17 mouse cellular contexts compared by ENCODE assay signal in the genomic region with DNA sequence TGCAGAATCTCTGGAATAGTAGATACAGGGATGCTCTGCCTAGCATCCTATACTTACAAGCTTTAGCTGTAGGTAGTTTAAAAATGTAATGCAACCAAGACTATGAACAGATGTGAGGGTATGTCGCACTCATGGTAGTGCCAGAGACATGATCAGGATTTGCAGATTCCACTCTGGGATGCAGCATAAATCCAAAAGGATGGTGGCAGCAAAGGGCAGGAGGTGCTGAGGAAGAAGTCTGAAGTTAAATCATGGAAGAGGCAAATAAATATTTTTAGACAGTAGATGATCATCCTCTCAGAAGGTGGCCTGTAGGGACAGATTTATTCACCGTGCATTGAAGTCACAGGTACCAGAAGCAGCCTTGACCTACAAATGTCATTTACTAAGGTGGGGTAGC.
"Had no signal": no experiment of that assay in that cellular context is flagged by ENCODE, and none has a peak within 500 bp of the region (broad histone marks: within the 10 kb centered on the region; RNA-seq: fewer than 3 reads in every experiment).

No protein-coding gene starts in this region.

- DNase-seq: kidney, adult 8-10 months; kidney, postnatal 4 days; lung, adult 2 months; lung, postnatal 10 days; lung, postnatal 4 days; right cerebral cortex, postnatal 4 days; spleen, adult 18-20 months; thymus, adult 2 months; thymus, postnatal 25 days had no signal

- H3K4me2 ChIP-seq: liver, embryonic 11.5 days; liver, embryonic 15.5 days; neural tube, embryonic 15.5 days had no signal

- H3K9me3 ChIP-seq: limb, embryonic 10.5 days; liver, embryonic 15.5 days; midbrain, embryonic 10.5 days; neural tube, embryonic 15.5 days had no signal

- H3K4me1 ChIP-seq: liver, embryonic 15.5 days; neural tube, embryonic 15.5 days had no signal

- H3K36me3 ChIP-seq: limb, embryonic 10.5 days; liver, embryonic 15.5 days; midbrain, embryonic 10.5 days; neural tube, embryonic 15.5 days had no signal

- ATAC-seq: intestine, embryonic 16.5 days had no signal

- H3K9ac ChIP-seq: liver, embryonic 15.5 days; neural tube, embryonic 15.5 days had no signal

- H3K4me3 ChIP-seq: left cerebral cortex, adult 2 months; limb, embryonic 10.5 days; liver, embryonic 15.5 days; midbrain, embryonic 10.5 days; myocyte; neural tube, embryonic 15.5 days had no signal

- H3K27ac ChIP-seq: left cerebral cortex, adult 2 months; limb, embryonic 10.5 days; liver, embryonic 15.5 days; midbrain, embryonic 10.5 days; neural tube, embryonic 15.5 days had no signal

- H3K27me3 ChIP-seq: liver, embryonic 15.5 days; neural tube, embryonic 15.5 days had no signal
